Mouse (Mus musculus): Measurements from ENCODE around the gene Prkar2a.

DNA sequence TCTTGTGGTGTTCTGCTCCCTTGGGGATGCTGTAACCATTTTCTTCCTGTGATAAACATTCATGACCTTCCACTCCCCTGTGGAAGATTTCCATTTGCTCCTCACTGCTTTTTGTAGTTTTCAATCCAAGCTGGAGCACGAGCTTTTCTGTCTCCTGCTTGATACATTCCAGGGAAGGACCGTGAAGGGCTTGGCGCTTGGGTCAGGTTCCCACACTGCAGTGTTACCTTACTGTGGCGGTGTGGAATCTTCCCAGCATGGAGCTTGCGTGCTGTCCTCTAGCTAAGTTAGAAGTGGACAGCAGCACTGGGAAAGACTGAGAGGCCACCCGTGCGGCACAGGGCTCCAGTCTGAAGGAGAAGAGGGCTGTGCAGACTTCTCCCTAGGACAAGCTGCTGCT is 15.5 kb downstream of the Prkar2a start:
- TF ChIP-seq CTCF (IDR thresholded peaks at IDR 0.05; ENCODE audit: borderline replicate concordance, control insufficient read depth, extremely low read depth, insufficient read depth, low read length, poor library complexity) (no peak), POLR2A (IDR thresholded peaks at IDR 0.05; ENCODE audit: control insufficient read depth, extremely low read depth, insufficient read depth, low read length, poor library complexity) (no peak)

All from thymus, adult 2 months (tissue).